Mouse (Mus musculus): ENCODE data around the gene Capzb. TPM values are rescaled to one million over a fixed set of nuclear protein-coding genes. Genes with fewer than 3 reads are reported as not detected.
A peak's percentile ranks its signal among the peaks of the same experiment; 100 is the strongest.

The Capzb gene
- polyA plus RNA-seq, 1 experiment from 2014 or later = 249 TPM

DNA sequence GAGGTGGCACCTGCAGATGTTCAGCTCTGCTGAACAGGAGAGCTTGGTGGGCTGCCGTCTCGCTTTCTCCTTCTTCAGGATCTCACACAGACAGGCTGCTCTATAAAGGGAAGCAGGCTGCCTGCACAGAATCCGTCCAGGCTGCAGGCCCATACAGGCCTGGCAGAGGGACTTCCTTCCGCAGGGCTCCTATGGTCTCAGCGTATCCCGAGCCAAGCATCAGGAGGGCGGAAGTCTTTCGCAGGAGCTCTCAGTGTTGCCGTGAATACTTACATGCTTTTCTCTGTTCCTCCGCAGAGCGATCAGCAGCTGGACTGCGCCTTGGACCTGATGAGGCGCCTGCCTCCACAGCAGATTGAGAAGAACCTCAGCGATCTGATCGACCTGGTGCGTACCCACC is 45.9 kb downstream of the Capzb start:
- Histone ChIP-seq H3K4me1 (replicated peaks; ENCODE audit: control insufficient read depth, insufficient read depth, low read length) (no peaks in the 10 kb centered on the region), H3K4me2 (replicated peaks) (no peak overlapping the region), H3K27me3 (ENCODE audit: control insufficient read depth, insufficient read depth, low read length) (no peaks in the 10 kb centered on the region), H3K4me3 (replicated peaks; ENCODE audit: low read length) (no peak overlapping the region), H3K27ac (no peak overlapping the region), H3K9ac (no peak overlapping the region), H3K9me3 (ENCODE audit: control insufficient read depth, low read length) (no peaks in the 10 kb centered on the region), H3K36me3 (replicated peaks; ENCODE audit: control insufficient read depth, insufficient read depth) (peaks cover 28% of the 10 kb centered on the region)
- WGBS = 88% methylated on average over 16 of the region's 16 CpGs
- DNase-seq (ENCODE audit: low spot score) (no peak), ATAC-seq (ENCODE audit: low FRiP score) (no peak)

DNA sequence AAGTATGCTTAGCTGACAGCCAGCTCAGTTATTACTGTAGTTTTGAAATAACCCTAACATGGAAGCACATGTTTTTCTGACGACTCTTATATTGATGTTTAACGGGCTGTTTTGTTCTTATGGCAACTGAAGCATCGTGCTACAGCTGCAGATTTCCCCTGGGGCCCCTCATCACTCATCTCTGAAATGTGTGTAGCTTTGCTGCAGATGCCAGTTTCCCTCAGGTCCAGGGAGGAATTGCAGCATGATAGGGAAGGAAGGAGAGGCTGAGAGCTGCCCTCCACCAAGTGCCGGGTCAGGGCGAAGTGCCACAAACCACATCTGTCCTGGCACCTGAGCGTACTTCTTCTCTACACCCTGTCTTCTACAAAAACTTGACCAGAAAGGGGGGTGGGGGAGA is 47.6 kb downstream of the Capzb start:
- 66% methylated on average over 6 of the region's 6 CpGs for WGBS
- no peaks in the 10 kb centered on the region for H3K27me3 ChIP-seq (ENCODE audit: control insufficient read depth, insufficient read depth, low read length)
- no peak overlapping the region for H3K27ac ChIP-seq
- no peak for ATAC-seq (ENCODE audit: low FRiP score)
- peaks cover 28% of the 10 kb centered on the region for H3K36me3 ChIP-seq (replicated peaks; ENCODE audit: control insufficient read depth, insufficient read depth)
- H3K9ac ChIP-seq = no peak overlapping the region
- H3K4me3 ChIP-seq (replicated peaks; ENCODE audit: low read length) = no peak overlapping the region
- H3K9me3 ChIP-seq (ENCODE audit: control insufficient read depth, low read length) = no peaks in the 10 kb centered on the region
- H3K4me1 ChIP-seq (replicated peaks; ENCODE audit: control insufficient read depth, insufficient read depth, low read length) = no peaks in the 10 kb centered on the region
- H3K4me2 ChIP-seq (replicated peaks) = no peak overlapping the region
- DNase-seq (ENCODE audit: low spot score) = no peak

DNA sequence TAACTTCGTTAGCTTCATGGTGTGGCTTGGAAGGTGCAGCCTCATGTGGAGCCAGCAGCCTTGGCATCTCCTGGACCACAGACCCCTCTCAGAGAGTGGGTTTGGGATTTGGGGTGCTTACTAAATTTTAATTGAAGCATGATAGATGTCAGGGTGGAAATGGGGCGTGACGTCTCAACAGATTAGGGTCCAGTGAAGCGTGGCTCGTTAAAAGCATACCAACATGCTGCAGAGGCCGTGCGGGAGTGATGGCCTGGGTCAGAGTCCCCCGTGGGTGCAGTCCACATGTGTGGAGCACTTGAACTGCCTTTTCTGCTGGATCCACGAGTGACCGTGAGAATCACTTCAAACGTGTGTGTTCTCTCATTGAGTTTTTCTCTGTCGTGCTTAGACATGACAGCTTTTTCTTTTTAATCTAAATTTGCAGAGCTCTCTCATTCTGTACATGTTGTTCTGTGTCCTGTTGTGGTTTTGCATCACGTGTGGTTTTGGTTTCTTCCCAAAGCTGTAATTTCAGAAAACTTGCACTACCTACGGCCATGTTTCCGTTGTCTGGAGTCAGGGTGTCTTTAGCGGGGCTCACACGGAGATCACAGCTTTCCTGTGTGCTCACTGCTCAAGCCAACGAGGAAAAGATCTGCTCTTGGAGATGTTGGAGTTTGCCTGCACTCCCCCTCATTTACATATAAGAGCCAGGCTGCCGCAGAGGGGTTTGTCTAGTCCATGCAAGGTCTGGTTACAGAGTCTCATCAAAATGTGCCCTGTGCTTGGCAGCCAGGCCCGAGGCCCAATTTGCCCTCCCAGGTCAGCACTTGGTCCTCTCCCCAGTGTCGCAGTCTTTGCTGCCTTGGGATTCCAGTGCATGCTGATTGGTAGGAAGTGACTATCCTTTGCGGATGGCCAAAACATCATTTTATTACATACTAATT is 49.2 kb downstream of the Capzb start:
- DNase-seq (ENCODE audit: low spot score) (no peak), ATAC-seq (ENCODE audit: low FRiP score) (no peak)
- Histone ChIP-seq H3K27me3 (ENCODE audit: control insufficient read depth, insufficient read depth, low read length) (no peaks in the 10 kb centered on the region), H3K27ac (no peak overlapping the region), H3K9me3 (ENCODE audit: control insufficient read depth, low read length) (no peaks in the 10 kb centered on the region), H3K9ac (no peak overlapping the region), H3K4me2 (replicated peaks) (no peak overlapping the region), H3K4me3 (replicated peaks; ENCODE audit: low read length) (no peak overlapping the region), H3K36me3 (replicated peaks; ENCODE audit: control insufficient read depth, insufficient read depth) (peaks cover 28% of the 10 kb centered on the region), H3K4me1 (replicated peaks; ENCODE audit: control insufficient read depth, insufficient read depth, low read length) (peaks cover 13% of the 10 kb centered on the region)
- WGBS = 75% methylated on average over 22 of the region's 22 CpGs

DNA sequence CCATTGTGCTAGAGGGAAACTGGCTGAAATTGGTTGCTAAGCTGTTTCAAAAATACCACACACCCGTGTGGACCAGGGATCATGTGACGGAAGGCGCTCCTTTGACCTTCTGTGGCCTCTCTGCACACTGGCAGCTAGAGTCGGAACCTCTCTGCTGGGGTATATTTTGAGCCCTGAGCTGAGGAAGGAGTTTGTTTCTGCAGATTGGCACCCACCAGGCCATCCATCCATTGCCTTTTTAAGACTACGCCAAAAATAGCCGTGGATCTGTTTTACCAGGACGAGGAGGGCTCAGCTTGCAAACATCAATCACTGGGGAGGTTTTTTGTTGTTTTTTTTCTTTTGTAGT is 49.9 kb downstream of the Capzb start:
- no peak overlapping the region for H3K4me3 ChIP-seq (replicated peaks; ENCODE audit: low read length)
- H3K4me1 ChIP-seq (replicated peaks; ENCODE audit: control insufficient read depth, insufficient read depth, low read length) = peaks cover 17% of the 10 kb centered on the region
- H3K9ac ChIP-seq = no peak overlapping the region
- no peaks in the 10 kb centered on the region for H3K9me3 ChIP-seq (ENCODE audit: control insufficient read depth, low read length)
- H3K27me3 ChIP-seq (ENCODE audit: control insufficient read depth, insufficient read depth, low read length) = no peaks in the 10 kb centered on the region
- WGBS = 78% methylated on average over 7 of the region's 7 CpGs
- H3K27ac ChIP-seq = no peak overlapping the region
- no peak overlapping the region for H3K4me2 ChIP-seq (replicated peaks)
- H3K36me3 ChIP-seq (replicated peaks; ENCODE audit: control insufficient read depth, insufficient read depth) = peaks cover 28% of the 10 kb centered on the region
- ATAC-seq (ENCODE audit: low FRiP score) (no peak), DNase-seq (ENCODE audit: low spot score) (no peak)

DNA sequence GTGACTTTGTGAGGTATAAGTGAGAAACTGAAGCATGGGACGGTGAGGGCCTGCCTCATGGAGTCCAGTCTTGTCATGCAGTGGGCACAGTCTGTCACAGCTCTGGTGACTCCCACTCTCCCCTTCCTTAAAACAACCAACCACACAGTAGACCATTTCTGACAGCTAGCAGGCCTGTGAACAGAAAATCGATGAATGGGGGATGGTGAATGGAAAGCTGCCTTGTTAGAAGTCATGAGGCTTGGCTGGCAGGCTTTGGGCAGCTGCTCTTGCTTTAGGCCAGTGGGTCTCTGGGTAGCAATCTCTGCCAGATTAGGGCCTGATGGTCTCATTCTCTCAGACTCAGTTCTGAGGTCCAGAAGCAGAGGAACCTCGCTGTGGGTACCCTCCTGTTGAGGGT is 51.5 kb downstream of the Capzb start:
- H3K9ac ChIP-seq = no peak overlapping the region
- ATAC-seq (ENCODE audit: low FRiP score) (no peak), DNase-seq (ENCODE audit: low spot score) (no peak)
- no peaks in the 10 kb centered on the region for H3K27me3 ChIP-seq (ENCODE audit: control insufficient read depth, insufficient read depth, low read length)
- H3K4me1 ChIP-seq (replicated peaks; ENCODE audit: control insufficient read depth, insufficient read depth, low read length) = peaks cover 25% of the 10 kb centered on the region
- no peak overlapping the region for H3K4me2 ChIP-seq (replicated peaks)
- 79% methylated on average over 3 of the region's 3 CpGs for WGBS
- H3K9me3 ChIP-seq (ENCODE audit: control insufficient read depth, low read length) = no peaks in the 10 kb centered on the region
- peaks cover 22% of the 10 kb centered on the region for H3K36me3 ChIP-seq (replicated peaks; ENCODE audit: control insufficient read depth, insufficient read depth)
- H3K27ac ChIP-seq = no peak overlapping the region
- no peak overlapping the region for H3K4me3 ChIP-seq (replicated peaks; ENCODE audit: low read length)

DNA sequence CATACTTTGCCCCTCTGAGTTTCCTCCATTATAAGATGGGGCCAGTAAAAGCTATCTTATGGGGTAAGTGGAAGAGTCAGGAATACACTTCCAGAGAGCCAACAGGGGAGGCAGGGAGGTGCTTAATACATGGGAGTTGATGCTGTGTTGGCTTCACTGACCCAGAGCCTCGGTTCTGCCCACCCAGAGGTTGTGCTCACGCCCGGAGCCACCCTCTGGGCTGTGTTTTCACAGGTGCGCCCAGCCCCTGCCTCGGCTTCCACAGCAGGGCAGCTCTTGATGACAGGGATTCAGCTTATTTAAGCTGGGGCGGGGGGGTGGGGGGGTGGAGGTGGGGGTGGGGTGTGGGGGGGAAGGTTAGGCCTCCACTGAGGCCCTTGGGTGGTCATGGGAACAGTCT is 52.1 kb downstream of the Capzb start:
- Histone ChIP-seq H3K27ac (no peak overlapping the region), H3K4me3 (replicated peaks; ENCODE audit: low read length) (no peak overlapping the region), H3K9ac (no peak overlapping the region), H3K4me2 (replicated peaks) (no peak overlapping the region), H3K9me3 (ENCODE audit: control insufficient read depth, low read length) (no peaks in the 10 kb centered on the region), H3K27me3 (ENCODE audit: control insufficient read depth, insufficient read depth, low read length) (no peaks in the 10 kb centered on the region), H3K4me1 (replicated peaks; ENCODE audit: control insufficient read depth, insufficient read depth, low read length) (peaks cover 31% of the 10 kb centered on the region), H3K36me3 (replicated peaks; ENCODE audit: control insufficient read depth, insufficient read depth) (peaks cover 16% of the 10 kb centered on the region)
- DNase-seq (ENCODE audit: low spot score) (no peak), ATAC-seq (ENCODE audit: low FRiP score) (no peak)
- WGBS = 70% methylated on average over 6 of the region's 6 CpGs

DNA sequence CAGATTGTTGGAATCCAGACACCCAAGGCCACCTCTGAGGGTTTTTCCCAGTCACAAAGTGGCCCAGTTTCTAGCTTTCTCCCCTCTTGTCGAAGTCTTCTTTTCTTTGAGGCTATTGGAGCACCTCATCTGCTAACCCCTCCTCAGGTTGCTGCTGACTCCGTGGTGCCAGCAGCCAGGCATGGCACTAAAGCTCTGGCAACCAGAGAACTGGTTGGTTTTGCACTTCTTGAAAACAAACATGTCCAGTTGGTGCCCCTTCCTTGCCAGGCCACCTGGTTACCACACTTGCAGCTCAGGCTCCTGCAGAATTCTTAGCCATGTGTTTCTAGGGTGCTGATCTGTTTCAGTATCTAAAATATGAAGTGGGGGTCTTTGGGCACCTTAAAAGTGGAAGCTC is 52.8 kb downstream of the Capzb start:
- Histone ChIP-seq H3K27ac (no peak overlapping the region), H3K9ac (no peak overlapping the region), H3K4me1 (replicated peaks; ENCODE audit: control insufficient read depth, insufficient read depth, low read length) (peaks cover 32% of the 10 kb centered on the region), H3K27me3 (ENCODE audit: control insufficient read depth, insufficient read depth, low read length) (no peaks in the 10 kb centered on the region), H3K9me3 (ENCODE audit: control insufficient read depth, low read length) (no peaks in the 10 kb centered on the region), H3K36me3 (replicated peaks; ENCODE audit: control insufficient read depth, insufficient read depth) (peaks cover 9% of the 10 kb centered on the region; the same call in 1 of the 2 replicates), H3K4me2 (replicated peaks) (no peak overlapping the region), H3K4me3 (replicated peaks; ENCODE audit: low read length) (no peak overlapping the region)
- WGBS = 89% methylated on average over 2 of the region's 2 CpGs
- DNase-seq (ENCODE audit: low spot score) (no peak), ATAC-seq (ENCODE audit: low FRiP score) (no peak)

DNA sequence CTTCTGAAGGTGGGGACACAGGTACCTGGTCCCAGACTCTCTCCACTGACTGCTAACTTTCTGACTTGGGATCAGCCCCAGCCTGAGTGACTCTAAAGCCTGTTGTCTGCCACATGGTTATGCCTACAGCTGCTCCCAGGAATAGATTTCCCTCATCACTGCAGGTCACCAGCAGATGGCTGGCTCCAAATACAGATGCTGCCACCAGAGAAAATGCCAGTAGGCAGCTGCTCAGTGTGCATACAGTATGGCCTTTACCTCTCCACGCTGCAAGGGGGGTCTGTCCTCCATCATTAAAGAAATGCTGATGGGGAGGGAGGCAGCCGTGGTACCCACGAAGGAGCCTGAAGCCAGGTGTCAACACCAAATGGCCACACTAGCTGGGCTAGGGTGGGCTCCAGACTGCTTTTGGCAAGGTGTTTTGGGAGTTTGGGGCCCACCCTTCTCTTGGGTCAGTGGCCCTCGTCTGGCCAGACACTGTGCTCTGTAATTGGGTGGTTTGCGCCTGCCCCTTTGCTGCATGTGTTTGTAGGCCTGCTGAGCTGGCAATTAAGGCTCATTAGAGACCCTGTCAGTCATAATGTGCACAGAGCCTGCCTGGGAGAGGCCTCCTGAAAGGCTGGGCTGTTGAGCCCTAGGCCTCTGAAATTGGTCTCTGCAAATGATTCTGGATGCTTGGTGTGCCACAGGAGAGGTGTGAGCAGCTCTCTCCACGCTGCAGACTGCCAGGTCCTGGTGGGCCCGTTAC is 53.6 kb downstream of the Capzb start:
- H3K9me3 ChIP-seq (ENCODE audit: control insufficient read depth, low read length) = no peaks in the 10 kb centered on the region
- ATAC-seq (ENCODE audit: low FRiP score) (peak; percentile 49), DNase-seq (ENCODE audit: low spot score) (no peak)
- no peak overlapping the region for H3K4me3 ChIP-seq (replicated peaks; ENCODE audit: low read length)
- H3K36me3 ChIP-seq (replicated peaks; ENCODE audit: control insufficient read depth, insufficient read depth) = peaks cover 1% of the 10 kb centered on the region; the same call in 1 of the 2 replicates
- peaks cover 32% of the 10 kb centered on the region for H3K4me1 ChIP-seq (replicated peaks; ENCODE audit: control insufficient read depth, insufficient read depth, low read length)
- H3K27me3 ChIP-seq (ENCODE audit: control insufficient read depth, insufficient read depth, low read length) = no peaks in the 10 kb centered on the region
- H3K27ac ChIP-seq = peak overlapping the region; percentile 64
- WGBS = 42% methylated on average over 7 of the region's 7 CpGs
- no peak overlapping the region for H3K9ac ChIP-seq
- no peak overlapping the region for H3K4me2 ChIP-seq (replicated peaks)

DNA sequence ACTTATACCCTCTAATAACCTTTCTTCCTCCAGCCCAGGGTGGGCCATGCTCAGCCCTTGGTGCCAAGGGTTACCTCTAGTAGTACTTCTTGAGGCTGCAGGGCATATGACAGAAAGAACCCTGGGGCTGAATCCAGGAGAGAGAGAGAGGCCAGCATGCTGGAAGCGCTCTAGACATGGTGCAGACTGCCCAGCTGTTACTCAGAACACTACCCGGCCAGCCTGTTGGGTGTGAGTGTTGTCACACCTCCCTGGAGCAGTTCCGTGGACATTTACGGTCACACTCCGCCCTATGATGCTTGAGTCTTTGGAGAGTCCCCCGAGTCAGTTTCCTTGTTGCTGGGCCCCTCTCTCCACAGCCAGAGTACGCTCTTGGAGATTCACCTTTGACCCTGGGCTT is 55.3 kb downstream of the Capzb start:
- Histone ChIP-seq H3K27me3 (ENCODE audit: control insufficient read depth, insufficient read depth, low read length) (no peaks in the 10 kb centered on the region), H3K27ac (no peak overlapping the region), H3K36me3 (replicated peaks; ENCODE audit: control insufficient read depth, insufficient read depth) (no peaks in the 10 kb centered on the region), H3K4me3 (replicated peaks; ENCODE audit: low read length) (no peak overlapping the region), H3K9me3 (ENCODE audit: control insufficient read depth, low read length) (no peaks in the 10 kb centered on the region), H3K9ac (no peak overlapping the region), H3K4me1 (replicated peaks; ENCODE audit: control insufficient read depth, insufficient read depth, low read length) (peaks cover 39% of the 10 kb centered on the region), H3K4me2 (replicated peaks) (no peak overlapping the region)
- no peak for ATAC-seq (ENCODE audit: low FRiP score)
- 81% methylated on average over 7 of the region's 7 CpGs for WGBS
- no peak for DNase-seq (ENCODE audit: low spot score)
